9 mouse cellular contexts compared by ENCODE assay signal in genomic region chr16:31589576-31589975, GRCm38 (mm10).
DNase-seq lines count a peak whose midpoint lies in the region; ATAC-seq and TF ChIP-seq lines count a peak whose summit lies in the region.
"Had no signal": no experiment of that assay in that cellular context is flagged by ENCODE, and none has a peak within 500 bp of the region (broad histone marks: within the 10 kb centered on the region; RNA-seq: fewer than 3 reads in every experiment).

No protein-coding gene starts in this region.

- no peaks in the 10 kb centered on the region for H3K9me3 ChIP-seq in neural tube, embryonic 13.5 days
- H3K9me3 ChIP-seq in hindbrain, embryonic 12.5 days (replicated peaks), result no peaks in the 10 kb centered on the region
- H3K9me3 ChIP-seq in stomach, postnatal 0 days (ENCODE audit: control insufficient read depth, low read length), result no peaks in the 10 kb centered on the region
- H3K9me3 ChIP-seq: megakaryocyte, embryonic 14.5 days had no signal

- intact Hi-C loops in heart, adult 2 months (cut with DNase I), result no loop called here
- intact Hi-C loops in heart, postnatal 36 days (cut with DNase I), result no loop called here

- H3K4me3 ChIP-seq in heart, adult 2 months, result no peak overlapping the region
- H3K4me3 ChIP-seq in neural tube, embryonic 13.5 days, result no peak overlapping the region
- H3K4me3 ChIP-seq in hindbrain, embryonic 12.5 days, result no peak overlapping the region
- no peak overlapping the region for H3K4me3 ChIP-seq in stomach, postnatal 0 days (ENCODE audit: low read depth, low read length)
- H3K4me3 ChIP-seq: megakaryocyte, embryonic 14.5 days had no signal

- H3K4me2 ChIP-seq in neural tube, embryonic 13.5 days, result no peak overlapping the region
- H3K4me2 ChIP-seq in hindbrain, embryonic 12.5 days (replicated peaks), result no peak overlapping the region
- H3K4me2 ChIP-seq in stomach, postnatal 0 days (replicated peaks; ENCODE audit: low read depth), result no peak overlapping the region

- no peaks in the 10 kb centered on the region for H3K36me3 ChIP-seq in heart, adult 2 months (ENCODE audit: control insufficient read depth, insufficient read depth, low read length)
- H3K36me3 ChIP-seq in neural tube, embryonic 13.5 days, result no peaks in the 10 kb centered on the region
- no peaks in the 10 kb centered on the region for H3K36me3 ChIP-seq in hindbrain, embryonic 12.5 days
- H3K36me3 ChIP-seq in stomach, postnatal 0 days (ENCODE audit: control insufficient read depth, insufficient read depth, low read length), result no peaks in the 10 kb centered on the region

- no peak overlapping the region for H3K9ac ChIP-seq in heart, adult 2 months (ENCODE audit: low read depth, low read length)
- no peak overlapping the region for H3K9ac ChIP-seq in neural tube, embryonic 13.5 days
- H3K9ac ChIP-seq in hindbrain, embryonic 12.5 days, result no peak overlapping the region
- H3K9ac ChIP-seq in stomach, postnatal 0 days (ENCODE audit: low read length), result no peak overlapping the region

- WGBS in heart, adult 2 months, result 37% methylated on average over 6 of the region's 6 CpGs
- 20% methylated on average over 6 of the region's 6 CpGs for WGBS in neural tube, embryonic 13.5 days
- 18% methylated on average over 6 of the region's 6 CpGs for WGBS in hindbrain, embryonic 12.5 days
- WGBS in stomach, postnatal 0 days, result 39% methylated on average over 6 of the region's 6 CpGs

- no peak for ATAC-seq in neural tube, embryonic 13.5 days (ENCODE audit: low read depth)
- ATAC-seq in hindbrain, embryonic 12.5 days (ENCODE audit: low FRiP score), result no peak
- no peak for ATAC-seq in stomach, postnatal 0 days (ENCODE audit: low FRiP score, low TSS enrichment)

- no peaks in the 10 kb centered on the region for H3K79me2 ChIP-seq in heart, adult 2 months (replicated peaks; ENCODE audit: control insufficient read depth, insufficient read depth, low read length)

- H3K4me1 ChIP-seq in heart, adult 2 months (ENCODE audit: control insufficient read depth, insufficient read depth, low read length), result peaks cover 2% of the 10 kb centered on the region
- H3K4me1 ChIP-seq in neural tube, embryonic 13.5 days (replicated peaks), result peaks cover 50% of the 10 kb centered on the region
- peaks cover 34% of the 10 kb centered on the region for H3K4me1 ChIP-seq in hindbrain, embryonic 12.5 days
- H3K4me1 ChIP-seq in stomach, postnatal 0 days (replicated peaks; ENCODE audit: control insufficient read depth, insufficient read depth), result peaks cover 6% of the 10 kb centered on the region

- TF ChIP-seq CTCF in heart, adult 2 months (IDR thresholded peaks at IDR 0.05), result no peak
- TF ChIP-seq CTCF in stomach, postnatal 0 days (IDR thresholded peaks at IDR 0.05; ENCODE audit: low read depth), result no peak

- H3K27ac ChIP-seq in heart, adult 2 months, result peak overlapping the region; percentile 23
- H3K27ac ChIP-seq in neural tube, embryonic 13.5 days (replicated peaks), result peak overlapping the region; percentile 75
- 0 out of 2 replicates have a peak overlapping the region, but pooled peaks have one; percentile 13 for H3K27ac ChIP-seq in hindbrain, embryonic 12.5 days
- H3K27ac ChIP-seq in stomach, postnatal 0 days (replicated peaks), result peak overlapping the region; percentile 41

- no peaks in the 10 kb centered on the region for H3K27me3 ChIP-seq in heart, adult 2 months (ENCODE audit: control insufficient read depth, insufficient read depth, low read length)
- H3K27me3 ChIP-seq in neural tube, embryonic 13.5 days, result no peaks in the 10 kb centered on the region
- H3K27me3 ChIP-seq in hindbrain, embryonic 12.5 days, result no peaks in the 10 kb centered on the region
- no peaks in the 10 kb centered on the region for H3K27me3 ChIP-seq in stomach, postnatal 0 days (ENCODE audit: control insufficient read depth, insufficient read depth, low read length)

- TF ChIP-seq POLR2A in heart, adult 2 months (IDR thresholded peaks at IDR 0.05; ENCODE audit: insufficient read depth, low read depth, low read length), result no peak

- TF ChIP-seq EP300 in heart, adult 2 months (IDR thresholded peaks at IDR 0.05; ENCODE audit: insufficient read depth, low read depth, low read length), result no peak
- no peak for TF ChIP-seq EP300 in stomach, postnatal 0 days (optimal IDR thresholded peaks at IDR 0.05)

- DNase-seq in heart, adult 2 months, result peak in 1 of 2 experiments; percentile 51
- no peak for DNase-seq in heart, postnatal 36 days
- no peak for DNase-seq in neural tube, embryonic 10.5 days (ENCODE audit: extremely low spot score, low spot score)
- no peak for DNase-seq in stomach, postnatal 0 days (ENCODE audit: low spot score)
- no peak for DNase-seq in right cerebral cortex, postnatal 14 days
- DNase-seq in kidney, adult 11 months, result no peak

Comparison
In these comparisons a context has a peak if more than half of its experiments do, and no peak if none do; other contexts are left out.
1. H3K27ac ChIP-seq: peak in every context shown above with its lines; median percentile 75 in neural tube, embryonic 13.5 days; 41 in stomach, postnatal 0 days; 23 in heart, adult 2 months; 13 in hindbrain, embryonic 12.5 days.